Mouse (Mus musculus): Measurements from ENCODE around the gene Map2k5. TPM values are rescaled to one million over a fixed set of nuclear protein-coding genes. Genes with fewer than 3 reads are reported as not detected.

Map2k5 gene
- polyA plus RNA-seq, 1 experiment: 24.2 TPM

DNA sequence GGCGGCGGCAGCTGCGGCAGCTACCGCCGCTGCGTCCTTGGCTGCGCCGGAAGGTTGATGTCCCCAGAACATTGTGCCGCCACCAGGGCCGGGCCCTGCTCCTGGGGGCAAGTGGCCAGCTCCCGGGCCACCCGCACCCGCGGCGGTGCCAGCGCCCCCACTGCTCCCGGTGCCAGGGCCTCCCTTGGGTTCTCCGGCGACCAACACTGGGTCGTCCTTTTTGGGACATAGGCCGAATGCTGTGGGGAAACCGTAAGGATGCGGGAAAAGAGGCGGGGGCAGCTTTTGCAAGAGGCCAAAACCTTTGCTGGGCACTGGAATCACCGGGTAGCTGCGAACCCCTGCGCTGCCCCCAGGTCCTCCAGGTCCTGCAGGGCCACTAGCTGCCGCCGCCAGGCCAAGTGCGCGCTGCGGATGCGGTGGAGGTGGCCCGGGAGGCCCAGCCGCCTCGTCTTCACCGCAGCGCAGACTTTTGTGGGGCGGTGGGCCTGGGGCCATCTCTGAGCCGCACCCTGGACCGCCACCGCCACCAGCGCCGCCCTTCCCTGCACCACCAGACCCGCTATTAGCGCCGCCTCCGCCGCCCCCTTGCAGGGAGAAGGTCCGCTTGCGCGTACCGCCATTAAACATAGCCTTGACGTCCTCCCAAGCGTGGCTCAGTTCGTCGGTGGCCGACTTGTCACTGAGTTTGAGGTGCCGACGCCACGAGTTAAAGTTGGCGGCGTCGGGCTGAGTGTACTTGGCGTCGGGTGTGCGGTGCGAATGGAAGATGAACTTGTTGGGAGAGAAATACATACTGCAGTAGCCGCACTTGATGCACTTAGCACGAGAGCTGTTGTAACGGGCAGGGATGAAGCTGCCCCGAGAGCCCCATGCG, 232.2 kb downstream of the Map2k5 start:
- H3K4me1 ChIP-seq (ENCODE audit: control insufficient read depth, insufficient read depth, low read length): no peaks in the 10 kb centered on the region
- no peak overlapping the region for H3K27ac ChIP-seq (ENCODE audit: insufficient read depth, low read length)
- no peak overlapping the region for H3K4me3 ChIP-seq (ENCODE audit: insufficient read depth, low read length)
- TF ChIP-seq CTCF (IDR thresholded peaks at IDR 0.05; ENCODE audit: borderline replicate concordance, insufficient read depth, low read length): no peak
- no peak for TF ChIP-seq POLR2A (IDR thresholded peaks at IDR 0.05; ENCODE audit: low read depth, low read length)

DNA sequence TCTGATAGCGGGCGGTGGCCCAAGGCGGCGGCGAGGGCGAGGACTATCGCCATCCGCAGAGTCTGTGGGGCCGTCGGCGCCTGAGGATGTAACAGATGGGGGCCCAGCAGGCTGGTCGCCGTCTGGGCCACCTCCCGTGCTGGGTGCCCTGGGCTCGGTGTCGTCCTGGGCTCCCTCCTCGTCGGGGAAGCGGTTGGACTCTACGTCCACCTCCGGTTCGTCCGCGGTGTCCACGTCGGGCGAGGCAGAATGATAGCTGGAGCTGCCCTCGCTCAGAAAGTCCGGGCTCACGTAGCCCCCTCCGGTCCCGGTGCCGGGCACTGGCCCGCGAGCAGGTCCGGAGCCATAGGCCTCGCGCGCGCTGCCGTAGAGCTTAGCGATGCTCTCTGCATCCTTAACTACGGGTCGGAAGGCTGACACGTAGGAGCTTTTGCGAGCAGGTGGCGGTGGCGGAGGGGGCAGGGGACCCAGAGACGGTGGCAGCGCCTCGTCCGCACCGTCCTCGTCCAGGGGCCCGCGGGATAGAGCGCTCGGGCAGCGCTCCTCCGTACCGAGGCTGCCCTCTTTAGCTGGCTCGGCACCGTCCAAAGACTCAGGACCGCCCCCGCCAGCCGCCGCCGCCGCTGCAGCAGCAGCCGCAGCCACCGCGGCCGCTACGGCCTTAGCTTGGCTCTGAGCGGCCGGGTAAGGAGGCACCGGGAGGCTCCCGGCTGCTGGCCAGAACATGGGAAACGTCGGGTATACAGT, 233.0 kb downstream of the Map2k5 start:
- no peak overlapping the region for H3K27ac ChIP-seq (ENCODE audit: insufficient read depth, low read length)
- no peaks in the 10 kb centered on the region for H3K4me1 ChIP-seq (ENCODE audit: control insufficient read depth, insufficient read depth, low read length)
- no peak overlapping the region for H3K4me3 ChIP-seq (ENCODE audit: insufficient read depth, low read length)
- no peak for TF ChIP-seq CTCF (IDR thresholded peaks at IDR 0.05; ENCODE audit: borderline replicate concordance, insufficient read depth, low read length)
- no peak for TF ChIP-seq POLR2A (IDR thresholded peaks at IDR 0.05; ENCODE audit: low read depth, low read length)

DNA sequence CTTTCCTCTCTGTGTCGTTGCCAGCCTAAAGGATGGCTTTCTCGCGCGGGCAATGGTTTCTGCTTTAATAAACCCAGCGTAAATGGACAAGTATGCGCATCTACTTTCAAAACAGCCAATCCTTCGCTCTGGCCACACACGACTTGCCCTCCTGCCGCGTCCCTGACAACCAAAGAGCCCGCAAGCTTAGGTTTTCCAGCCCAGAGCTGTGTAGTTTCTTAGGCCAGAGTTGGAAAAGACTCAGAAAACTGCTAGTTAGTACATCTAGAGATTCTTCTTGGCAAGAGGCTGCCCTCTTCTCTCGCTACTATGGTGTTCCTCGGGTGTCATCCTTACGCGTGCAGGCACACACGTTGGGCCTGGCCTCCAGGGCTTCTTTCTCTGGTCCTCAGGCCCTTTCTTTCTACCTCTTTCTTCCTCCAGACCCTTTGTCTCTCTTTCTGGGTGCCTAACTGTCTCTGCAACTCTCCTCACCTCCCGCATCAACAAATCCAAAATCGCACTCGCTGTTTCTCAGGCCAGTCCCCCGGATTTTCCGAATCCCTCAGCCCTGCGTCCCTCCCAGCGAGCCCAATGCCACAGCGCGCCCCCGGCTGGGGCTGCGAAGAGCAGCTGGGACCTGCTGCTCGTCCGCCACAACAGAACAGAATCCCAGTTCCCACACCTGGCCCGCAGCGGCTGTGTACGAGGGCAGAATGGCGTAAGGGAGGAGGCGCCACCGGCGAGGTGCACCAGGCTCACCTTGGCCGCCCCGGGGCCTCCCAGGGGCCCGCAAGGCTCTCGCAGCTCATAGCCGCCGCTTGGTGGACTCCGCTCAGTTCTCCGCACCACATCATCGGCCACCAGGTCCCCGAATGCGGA, 233.8 kb downstream of the Map2k5 start:
- Histone ChIP-seq H3K4me3 (ENCODE audit: insufficient read depth, low read length) (no peak overlapping the region), H3K4me1 (ENCODE audit: control insufficient read depth, insufficient read depth, low read length) (no peaks in the 10 kb centered on the region), H3K27ac (ENCODE audit: insufficient read depth, low read length) (no peak overlapping the region)
- TF ChIP-seq POLR2A (IDR thresholded peaks at IDR 0.05; ENCODE audit: low read depth, low read length) (no peak), CTCF (IDR thresholded peaks at IDR 0.05; ENCODE audit: borderline replicate concordance, insufficient read depth, low read length) (no peak)

DNA sequence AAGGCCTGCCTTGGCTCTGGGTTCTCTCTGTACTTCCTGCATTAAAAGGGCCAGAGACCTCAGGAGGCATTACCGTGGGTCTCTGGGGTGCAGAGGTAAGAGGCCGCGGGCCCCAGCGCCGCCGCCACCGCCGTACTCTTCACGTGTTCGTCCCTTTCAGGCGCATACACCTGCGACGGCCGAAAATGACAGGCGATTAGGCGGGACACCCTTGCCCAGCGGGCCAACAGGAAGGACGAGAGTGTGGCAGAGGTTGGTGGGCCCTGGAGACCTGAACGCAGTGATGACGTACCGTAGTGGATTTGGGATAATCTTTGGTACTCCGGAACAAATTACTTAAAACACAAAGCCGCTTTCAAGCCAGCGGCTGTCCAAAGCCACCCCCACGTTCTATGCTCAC, 234.5 kb downstream of the Map2k5 start:
- H3K27ac ChIP-seq (ENCODE audit: insufficient read depth, low read length): no peak overlapping the region
- H3K4me3 ChIP-seq (ENCODE audit: insufficient read depth, low read length): no peak overlapping the region
- no peaks in the 10 kb centered on the region for H3K4me1 ChIP-seq (ENCODE audit: control insufficient read depth, insufficient read depth, low read length)
- no peak for TF ChIP-seq POLR2A (IDR thresholded peaks at IDR 0.05; ENCODE audit: low read depth, low read length)
- no peak for TF ChIP-seq CTCF (IDR thresholded peaks at IDR 0.05; ENCODE audit: borderline replicate concordance, insufficient read depth, low read length)

DNA sequence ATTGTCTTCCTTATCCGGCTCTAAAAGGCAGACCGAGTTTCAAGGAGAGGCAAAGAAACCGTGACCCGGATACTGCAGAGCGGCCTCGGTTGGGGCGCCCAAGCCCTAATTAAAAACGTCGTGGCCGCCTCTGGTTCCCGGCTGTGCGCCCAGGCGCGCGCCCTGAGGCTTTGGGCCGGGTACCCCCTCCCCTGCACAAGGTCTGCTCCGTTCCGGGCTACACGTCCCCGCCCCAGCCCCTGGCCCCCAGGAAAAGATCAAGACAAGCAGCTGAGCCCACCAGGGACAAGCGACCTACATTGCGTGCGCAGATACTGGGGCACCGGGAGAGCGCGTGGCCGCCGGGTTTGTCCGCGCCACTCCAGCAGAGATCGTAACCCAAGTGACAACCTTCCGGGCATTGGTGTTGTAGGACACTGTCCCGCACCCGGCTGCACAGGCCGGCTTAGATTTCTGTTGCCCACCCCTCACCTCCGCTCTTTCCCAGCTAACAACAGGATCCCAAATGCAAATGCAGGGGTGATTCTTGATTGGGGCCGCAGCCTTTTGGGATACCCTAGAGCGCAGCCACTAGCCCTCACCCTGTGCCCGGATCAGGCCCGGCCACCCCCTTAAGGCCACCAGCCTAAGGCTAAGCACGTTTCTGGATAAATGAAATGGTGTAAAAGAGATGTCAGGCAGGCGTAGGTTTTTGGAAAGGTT, 235.2 kb downstream of the Map2k5 start:
- Histone ChIP-seq H3K4me3 (ENCODE audit: insufficient read depth, low read length) (no peak overlapping the region), H3K4me1 (ENCODE audit: control insufficient read depth, insufficient read depth, low read length) (no peaks in the 10 kb centered on the region), H3K27ac (ENCODE audit: insufficient read depth, low read length) (no peak overlapping the region)
- TF ChIP-seq POLR2A (IDR thresholded peaks at IDR 0.05; ENCODE audit: low read depth, low read length): no peak
- no peak for TF ChIP-seq CTCF (IDR thresholded peaks at IDR 0.05; ENCODE audit: borderline replicate concordance, insufficient read depth, low read length)

DNA sequence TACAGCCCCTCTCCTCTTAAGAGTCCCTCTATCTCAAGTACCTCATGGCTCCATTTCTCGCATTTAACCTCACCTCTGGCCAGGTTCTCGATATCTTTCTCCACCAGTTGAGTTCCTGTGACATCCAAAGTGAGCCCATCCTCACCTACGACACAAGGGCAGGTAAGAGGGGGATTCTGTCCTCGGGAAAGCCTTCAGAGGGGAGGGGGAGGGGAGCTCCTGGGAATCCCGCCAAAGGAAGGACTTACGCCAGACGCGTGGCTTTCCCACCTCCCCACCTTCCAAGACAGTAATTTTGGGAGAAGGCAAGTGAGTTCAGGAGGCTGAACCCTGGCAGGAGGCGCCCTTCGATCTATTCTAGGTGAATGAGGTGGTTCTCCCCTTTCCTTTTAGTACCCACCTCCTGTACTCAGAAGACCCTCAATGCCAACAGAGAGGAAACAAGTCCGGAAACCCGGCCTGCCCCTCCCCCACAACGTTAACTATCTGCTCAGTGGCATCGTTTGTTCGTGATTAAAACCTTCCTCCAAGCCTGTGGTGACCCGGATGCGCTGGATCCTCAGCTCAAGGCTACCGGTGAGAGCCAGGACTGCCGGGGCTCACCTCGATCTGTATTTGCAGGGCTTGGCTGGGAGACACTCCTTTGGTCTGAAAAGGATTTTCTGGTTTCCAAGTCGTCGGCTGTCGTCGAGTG, 235.9 kb downstream of the Map2k5 start:
- Histone ChIP-seq H3K27ac (ENCODE audit: insufficient read depth, low read length) (no peak overlapping the region), H3K4me1 (ENCODE audit: control insufficient read depth, insufficient read depth, low read length) (no peaks in the 10 kb centered on the region), H3K4me3 (ENCODE audit: insufficient read depth, low read length) (no peak overlapping the region)
- TF ChIP-seq CTCF (IDR thresholded peaks at IDR 0.05; ENCODE audit: borderline replicate concordance, insufficient read depth, low read length) (no peak), POLR2A (IDR thresholded peaks at IDR 0.05; ENCODE audit: low read depth, low read length) (no peak)

DNA sequence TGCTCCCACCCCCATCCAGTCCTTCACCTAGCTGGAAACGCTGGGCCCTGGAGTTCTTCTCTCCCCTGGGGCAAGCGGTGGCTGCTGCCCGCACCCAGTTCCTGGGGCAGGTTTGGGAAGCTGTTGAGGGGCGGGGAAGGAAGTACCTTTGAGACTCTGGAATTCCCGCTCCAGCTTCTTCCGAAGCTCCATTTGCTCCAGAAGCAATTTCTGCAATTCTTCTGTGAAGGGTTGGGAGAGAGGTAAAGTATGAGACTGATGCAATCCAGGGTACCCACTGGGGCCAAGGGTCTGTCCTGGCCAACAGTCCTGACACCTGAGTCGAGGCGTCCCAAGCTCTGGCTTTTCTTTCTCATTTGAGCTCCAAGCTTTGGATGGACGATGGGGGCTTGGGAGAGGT, 237.5 kb downstream of the Map2k5 start:
- Histone ChIP-seq H3K27ac (ENCODE audit: insufficient read depth, low read length) (no peak overlapping the region), H3K4me3 (ENCODE audit: insufficient read depth, low read length) (no peak overlapping the region), H3K4me1 (ENCODE audit: control insufficient read depth, insufficient read depth, low read length) (peaks cover 4% of the 10 kb centered on the region; the same call in 1 of the 2 replicates)
- TF ChIP-seq POLR2A (IDR thresholded peaks at IDR 0.05; ENCODE audit: low read depth, low read length) (no peak), CTCF (IDR thresholded peaks at IDR 0.05; ENCODE audit: borderline replicate concordance, insufficient read depth, low read length) (no peak)

DNA sequence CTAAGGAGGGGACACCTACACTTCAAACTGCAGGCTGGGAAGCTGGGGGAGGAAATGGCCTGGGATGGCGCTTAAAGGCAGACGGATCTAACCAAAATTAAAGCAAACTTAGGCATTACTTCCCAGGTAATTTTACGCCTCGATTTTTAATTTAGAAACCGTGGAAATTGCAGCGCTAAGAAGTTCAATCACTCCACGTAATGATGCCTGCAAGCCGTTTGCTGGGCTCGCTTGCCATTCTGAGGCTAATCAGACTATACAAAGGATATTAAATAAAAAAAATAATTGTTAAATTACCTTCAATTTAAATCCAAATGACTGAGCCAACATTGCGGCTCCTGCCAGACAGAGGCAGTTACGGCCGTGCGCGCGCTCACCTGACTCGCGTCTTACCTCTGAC, 238.0 kb downstream of the Map2k5 start:
- no peak overlapping the region for H3K4me3 ChIP-seq (ENCODE audit: insufficient read depth, low read length)
- no peak for TF ChIP-seq POLR2A (IDR thresholded peaks at IDR 0.05; ENCODE audit: low read depth, low read length)
- no peak for TF ChIP-seq CTCF (IDR thresholded peaks at IDR 0.05; ENCODE audit: borderline replicate concordance, insufficient read depth, low read length)
- H3K27ac ChIP-seq (ENCODE audit: insufficient read depth, low read length): no peak overlapping the region
- peaks cover 4% of the 10 kb centered on the region; the same call in 1 of the 2 replicates for H3K4me1 ChIP-seq (ENCODE audit: control insufficient read depth, insufficient read depth, low read length)
